Mouse (Mus musculus) heart, adult 2 months (tissue): Measurements from ENCODE around the gene Stip1. TPM values are rescaled to one million over a fixed set of nuclear protein-coding genes. Genes with fewer than 3 reads are reported as not detected.

Experiments used
- DNase-seq, 2 experiments: peaks; one replicate each; pipeline ENCODE4 v3.0.0; 2021
- H3K27ac ChIP-seq: fragments of 200-600 bp; 2 replicates; pipeline ENCODE4 v1.8.1; 2022
- H3K27me3 ChIP-seq: fragments of 200-500 bp; 2 replicates; pipeline ENCODE4 v1.6.1; 2012; ENCODE audit warnings: mild to moderate bottlenecking, low read length, inconsistent platforms, mixed read lengths; ENCODE audit not compliant: control insufficient read depth, insufficient read depth
- H3K36me3 ChIP-seq: fragments of 200-500 bp; 2 replicates; pipeline ENCODE4 v1.6.1; 2012; ENCODE audit warnings: low read length, inconsistent platforms; ENCODE audit not compliant: control insufficient read depth, insufficient read depth
- H3K4me1 ChIP-seq: fragments of 200-500 bp; 2 replicates; pipeline ENCODE4 v1.6.1; 2011; ENCODE audit warnings: low read length; ENCODE audit not compliant: control insufficient read depth, insufficient read depth
- H3K4me3 ChIP-seq: fragments of 200-600 bp; 2 replicates; pipeline ENCODE4 v1.8.1; 2022
- H3K79me2 ChIP-seq: fragments of 200-500 bp; replicated peaks from 2 replicates; pipeline ENCODE4 v1.6.1; 2012; ENCODE audit warnings: mild to moderate bottlenecking, inconsistent platforms, low read length, moderate library complexity, mixed read lengths; ENCODE audit not compliant: control insufficient read depth, insufficient read depth
- H3K9ac ChIP-seq: fragments of 200-500 bp; 2 replicates; pipeline ENCODE4 v1.6.1; 2012; ENCODE audit warnings: low read depth, mild to moderate bottlenecking, control low read depth, inconsistent platforms, low read length, mixed read lengths
- CTCF ChIP-seq: fragments of 200-600 bp; IDR thresholded peaks from 2 replicates; pipeline ENCODE4 v1.8.1; 2022; ENCODE audit warnings: antibody characterized with exemption, mild to moderate bottlenecking, moderate library complexity
- EP300 ChIP-seq: fragments of 200-500 bp; IDR thresholded peaks from 2 replicates; pipeline ENCODE4 v1.6.1; 2011; ENCODE audit warnings: low read depth, low read length, control low read depth; ENCODE audit not compliant: insufficient read depth
- POLR2A ChIP-seq: fragments of 200-500 bp; IDR thresholded peaks from 2 replicates; pipeline ENCODE4 v1.6.1; 2011; ENCODE audit warnings: mild to moderate bottlenecking, low read depth, low read length, control low read depth; ENCODE audit not compliant: insufficient read depth
- WGBS: fragments of 180-500 bp; shearing (Covaris S2); methylation state at CpG from one replicate; pipeline ENCODE4 v1.1.7; 2018; 5-methylcytosine and 5-hydroxymethylcytosine counted together
- intact Hi-C: fragments of 180-260 bp; cut with DNase I; formaldehyde crosslinking; loops from one replicate; pipeline ENCODE4 v1.15.1; 2025
- polyA plus RNA-seq: library from polyadenylated mRNA; depleted of rRNA; stranded (reverse); fragments of >200 nt; gene quantifications from 2 replicates; pipeline ENCODE4 v1.2.3, GENCODE M21; 2012
- total RNA-seq, 2 experiments: library from RNA; stranded (reverse); gene quantifications; 2 replicates each; pipeline ENCODE4 v1.2.3; 2021

Gene Stip1
- total and polyA plus RNA-seq, 3 experiments = 49.9 to 121 (median 117) TPM

GRCm38 (mm10) chr19:7039088-7039720, 563 bp downstream of the Stip1 start:
- Histone ChIP-seq H3K36me3 (peaks cover 4% of the 10 kb centered on the region), H3K27ac (peak overlapping the region; percentile 94), H3K79me2 (peaks cover 1% of the 10 kb centered on the region; the same call in 1 of the 2 replicates), H3K27me3 (no peaks in the 10 kb centered on the region), H3K4me3 (peak overlapping the region; percentile 76), H3K9ac (peak overlapping the region; percentile 94), H3K4me1 (peaks cover 11% of the 10 kb centered on the region)
- intact Hi-C loops = loop anchor here (2.0 to 5.0 kb wide), 2 partner anchors 42 to 60 kb away; partner anchors contain the start of genes Nudt22 and Trpt1
- no peak for DNase-seq
- under 1% methylated on average over 35 of the region's 35 CpGs for WGBS
- TF ChIP-seq POLR2A = no peak
- no peak for TF ChIP-seq CTCF
- no peak for TF ChIP-seq EP300

GRCm38 (mm10) chr19:7034006-7034405, 5.8 kb downstream of the Stip1 start:
- H3K9ac ChIP-seq = no peak overlapping the region
- no peaks in the 10 kb centered on the region for H3K27me3 ChIP-seq
- H3K27ac ChIP-seq = no peak overlapping the region
- H3K4me1 ChIP-seq = peaks cover 4% of the 10 kb centered on the region; the same call in 1 of the 2 replicates
- 88% methylated on average over 5 of the region's 5 CpGs for WGBS
- peaks cover 1% of the 10 kb centered on the region; the same call in 1 of the 2 replicates for H3K79me2 ChIP-seq
- no peak for DNase-seq
- intact Hi-C loops = no loop called here
- no peak overlapping the region for H3K4me3 ChIP-seq
- peaks cover 4% of the 10 kb centered on the region for H3K36me3 ChIP-seq
- TF ChIP-seq EP300 (no peak), POLR2A (no peak), CTCF (no peak)

GRCm38 (mm10) chr19:7029531-7029930, 10.2 kb downstream of the Stip1 start:
- H3K36me3 ChIP-seq = peaks cover 4% of the 10 kb centered on the region
- no peaks in the 10 kb centered on the region for H3K4me1 ChIP-seq
- no peak for TF ChIP-seq EP300
- no peak for TF ChIP-seq CTCF
- TF ChIP-seq POLR2A = no peak
- H3K27me3 ChIP-seq = no peaks in the 10 kb centered on the region
- H3K27ac ChIP-seq = no peak overlapping the region
- intact Hi-C loops = no loop called here
- H3K79me2 ChIP-seq = no peaks in the 10 kb centered on the region
- WGBS = 91% methylated on average over 5 of the region's 5 CpGs
- DNase-seq = no peak
- H3K4me3 ChIP-seq = no peak overlapping the region
- H3K9ac ChIP-seq = no peak overlapping the region

GRCm38 (mm10) chr19:7020224-7020641, 19.5 kb downstream of the Stip1 start:
- no peak overlapping the region for H3K27ac ChIP-seq
- no peaks in the 10 kb centered on the region for H3K27me3 ChIP-seq
- 23% methylated on average over 3 of the region's 3 CpGs for WGBS
- TF ChIP-seq CTCF = peak; percentile 81
- peak; percentile 69; the same call in 1 of the 2 replicates for TF ChIP-seq EP300
- TF ChIP-seq POLR2A = no peak
- intact Hi-C loops = loop anchor here (1.0 to 5.0 kb wide), 2 partner anchors 96 to 533 kb away; no protein-coding TSS in a partner anchor
- H3K36me3 ChIP-seq = no peaks in the 10 kb centered on the region
- no peak overlapping the region for H3K9ac ChIP-seq
- H3K4me1 ChIP-seq = no peaks in the 10 kb centered on the region; the same call in 1 of the 2 replicates
- H3K4me3 ChIP-seq = no peak overlapping the region
- H3K79me2 ChIP-seq = no peaks in the 10 kb centered on the region
- peak; percentile 54 to 64 for DNase-seq

- Histone ChIP-seq H3K36me3 (no peaks in the 10 kb centered on the region), H3K9ac (no peak within 1 kb of the TSS)
These were observed 20.6 kb downstream of the Stip1 start, which contains the start of gene Fermt3 for GRCm38 (mm10) chr19:7019191-7019590. TSS of gene Fermt3 (minus strand) at chr19:7019469.

DNA sequence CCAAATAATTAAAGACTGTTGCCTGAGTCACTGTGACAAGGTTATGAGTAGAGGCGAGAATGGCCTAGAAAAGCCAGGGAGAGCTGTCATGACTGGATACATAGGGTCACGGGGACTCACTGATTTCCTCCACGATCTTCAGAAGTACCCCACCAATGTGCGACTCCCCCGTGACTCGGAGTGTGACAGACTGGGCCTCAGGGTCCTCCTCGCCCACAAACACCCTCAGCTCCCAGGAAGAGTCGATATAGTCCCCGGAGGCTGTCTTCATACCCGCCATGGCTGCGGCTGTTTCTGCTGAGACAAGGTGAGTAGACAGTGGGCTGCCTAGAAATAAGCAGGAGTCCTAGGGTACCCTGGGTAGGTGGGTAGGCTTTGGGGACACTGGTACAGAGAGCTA, 21.2 kb downstream of the Stip1 start:
- intact Hi-C loops = no loop called here
- Histone ChIP-seq H3K36me3 (no peaks in the 10 kb centered on the region), H3K4me3 (no peak overlapping the region)

More at GRCm38 (mm10) chr19:7019191-7019590, 20.6 kb downstream of the Stip1 start, which contains the start of gene Fermt3:
- Histone ChIP-seq H3K4me1 (no peaks in the 10 kb centered on the region; the same call in 1 of the 2 replicates), H3K27ac (peak within 1 kb of the TSS; percentile 33; the same call in 1 of the 2 replicates), H3K79me2 (no peaks in the 10 kb centered on the region), H3K27me3 (no peaks in the 10 kb centered on the region), H3K4me3 (no peak within 1 kb of the TSS)
- TF ChIP-seq POLR2A = 0 out of 2 replicates have a peak, but pooled peaks have one; percentile 33
- no peak for TF ChIP-seq EP300
- no peak for TF ChIP-seq CTCF
- peak; percentile 55 to 80 for DNase-seq
- intact Hi-C loops = no loop called here
- WGBS = 40% methylated on average over 5 of the region's 5 CpGs

More for the DNA sequence above, 21.2 kb downstream of the Stip1 start:
- Histone ChIP-seq H3K27ac (peak overlapping the region; percentile 33; the same call in 1 of the 2 replicates), H3K79me2 (no peaks in the 10 kb centered on the region), H3K27me3 (no peaks in the 10 kb centered on the region), H3K9ac (no peak overlapping the region), H3K4me1 (no peaks in the 10 kb centered on the region; the same call in 1 of the 2 replicates)
- TF ChIP-seq CTCF (no peak), EP300 (no peak), POLR2A (no peak)
- peak in 1 of 2 experiments; percentile 21 for DNase-seq
- 71% methylated on average over 11 of the region's 11 CpGs for WGBS
